Mouse (Mus musculus) CH12.LX (cell line): ENCODE data around the gene Actl11. TPM values are rescaled to one million over a fixed set of nuclear protein-coding genes. Genes with fewer than 3 reads are reported as not detected.

Experiments used
- DNase-seq: peaks from one replicate; pipeline ENCODE4 v3.0.0-alpha.2; 2013; ENCODE audit errors: extremely low read depth
- H3K27ac ChIP-seq: 2 replicates; pipeline ENCODE4 v1.5.1; 2012; ENCODE audit warnings: low read depth, mild to moderate bottlenecking, control low read depth, moderate library complexity; ENCODE audit not compliant: insufficient read depth
- H3K27me3 ChIP-seq: replicated peaks from 2 replicates; pipeline ENCODE3; 2012; ENCODE audit warnings: inconsistent platforms
- H3K36me3 ChIP-seq, 2 experiments: replicated peaks in 1 of 2; 2 replicates each; pipeline versions ENCODE3 to v1.6.1; 2012; ENCODE audit warnings: inconsistent platforms in 1 of 2, low read length in 1 of 2, mild to moderate bottlenecking in 1 of 2, mixed read lengths in 1 of 2, moderate library complexity in 1 of 2; ENCODE audit not compliant: control insufficient read depth in 1 of 2, insufficient read depth in 1 of 2
- H3K4me1 ChIP-seq, 2 experiments: 2 replicates each; pipeline ENCODE4 v1.6.1; 2012; ENCODE audit warnings: inconsistent platforms in 1 of 2, moderate library complexity in 1 of 2; ENCODE audit not compliant: insufficient read depth in 2 of 2, control insufficient read depth in 1 of 2
- H3K4me2 ChIP-seq: 2 replicates; pipeline ENCODE4 v1.6.1; 2012; ENCODE audit warnings: low read depth, mild to moderate bottlenecking, control low read depth; ENCODE audit not compliant: poor library complexity, insufficient read depth, severe bottlenecking
- H3K4me3 ChIP-seq, 3 experiments: fragments of 150-350 bp in 1 of 3; sonication (generic) in 1 of 3; replicated peaks in 1 of 3; 2 replicates each; pipeline versions ENCODE3 to v1.5.1; 2011 to 2012; ENCODE audit warnings: low read depth in 2 of 3, low read length in 2 of 3, mild to moderate bottlenecking in 2 of 3, moderate library complexity in 2 of 3, control low read depth in 1 of 3, improper control_type of control experiment in 1 of 3, inconsistent platforms in 1 of 3, mixed read lengths in 1 of 3; ENCODE audit not compliant: poor library complexity in 1 of 3
- H3K79me2 ChIP-seq: replicated peaks from 2 replicates; pipeline ENCODE4 v1.6.1; 2012; ENCODE audit warnings: mild to moderate bottlenecking, moderate library complexity; ENCODE audit not compliant: control insufficient read depth, poor library complexity, insufficient read depth, severe bottlenecking; ENCODE audit errors: extremely low read depth
- H3K9ac ChIP-seq: 2 replicates; pipeline ENCODE4 v1.6.1; 2012; ENCODE audit warnings: low read depth, mild to moderate bottlenecking, control low read depth, moderate library complexity; ENCODE audit not compliant: insufficient read depth
- H3K9me3 ChIP-seq: replicated peaks from 2 replicates; pipeline ENCODE3; 2012; ENCODE audit warnings: low read length, inconsistent platforms, mixed read lengths
- BHLHE40 ChIP-seq: IDR thresholded peaks from 2 replicates; pipeline ENCODE4 v1.6.1; 2011; ENCODE audit warnings: mild to moderate bottlenecking, low read depth, low read length, improper control_type of control experiment
- CHD1 ChIP-seq: IDR thresholded peaks from 2 replicates; pipeline ENCODE4 v1.6.1; 2012; ENCODE audit warnings: low read depth, low read length, improper control_type of control experiment, inconsistent platforms
- CTCF ChIP-seq, 2 experiments: IDR thresholded peaks in 1 of 2; conservative IDR thresholded peaks in 1 of 2; 2 replicates each; pipeline ENCODE4 v1.5.1; 2011 to 2012; ENCODE audit warnings: low read depth in 2 of 2, low read length in 2 of 2, improper control_type of control experiment in 1 of 2, inconsistent platforms in 1 of 2, mild to moderate bottlenecking in 1 of 2, moderate library complexity in 1 of 2
- E2F4 ChIP-seq: IDR thresholded peaks from 2 replicates; pipeline ENCODE4 v1.6.1; 2011; ENCODE audit warnings: low read depth, low read length, improper control_type of control experiment; ENCODE audit not compliant: insufficient replicate concordance
- ELF1 ChIP-seq: IDR thresholded peaks from 2 replicates; pipeline ENCODE4 v1.6.1; 2014; ENCODE audit warnings: low read depth, mild to moderate bottlenecking, inconsistent platforms, low read length, improper control_type of control experiment
- EP300 ChIP-seq: IDR thresholded peaks from 2 replicates; pipeline ENCODE4 v1.6.1; 2011; ENCODE audit warnings: low read length, improper control_type of control experiment
- HCFC1 ChIP-seq: IDR thresholded peaks from 2 replicates; pipeline ENCODE4 v1.6.1; 2012; ENCODE audit warnings: low read depth, mild to moderate bottlenecking, inconsistent platforms, low read length, improper control_type of control experiment
- MAFK ChIP-seq: IDR thresholded peaks from 2 replicates; pipeline ENCODE4 v1.6.1; 2011; ENCODE audit warnings: low read length, improper control_type of control experiment; ENCODE audit not compliant: insufficient replicate concordance
- MEF2A ChIP-seq: IDR thresholded peaks from 2 replicates; pipeline ENCODE4 v1.6.1; 2014; ENCODE audit warnings: low read depth, mild to moderate bottlenecking, inconsistent platforms, low read length, improper control_type of control experiment, borderline replicate concordance
- MXI1 ChIP-seq: IDR thresholded peaks from 2 replicates; pipeline ENCODE4 v1.6.1; 2011; ENCODE audit warnings: mild to moderate bottlenecking, low read depth, low read length, improper control_type of control experiment
- MYC ChIP-seq: IDR thresholded peaks from 2 replicates; pipeline ENCODE4 v1.6.1; 2011; ENCODE audit warnings: low read depth, mild to moderate bottlenecking, improper control_type of control experiment, low read length
- NRF1 ChIP-seq: IDR thresholded peaks from 2 replicates; pipeline ENCODE4 v1.6.1; 2014; ENCODE audit warnings: low read depth, mild to moderate bottlenecking, inconsistent platforms, low read length, improper control_type of control experiment, moderate library complexity
- PAX5 ChIP-seq: IDR thresholded peaks from 2 replicates; pipeline ENCODE4 v1.6.1; 2012; ENCODE audit warnings: low read length, inconsistent platforms, mixed read lengths
- UBTF ChIP-seq: IDR thresholded peaks from 2 replicates; pipeline ENCODE4 v1.6.1; 2012; ENCODE audit warnings: low read depth, mild to moderate bottlenecking, inconsistent platforms, low read length, improper control_type of control experiment, moderate library complexity
- USF1 ChIP-seq: IDR thresholded peaks from 2 replicates; pipeline ENCODE4 v1.6.1; 2014; ENCODE audit warnings: low read depth, mild to moderate bottlenecking, inconsistent platforms, low read length, improper control_type of control experiment
- USF2 ChIP-seq: conservative IDR thresholded peaks from 2 replicates; pipeline ENCODE4 v1.6.1; 2011; ENCODE audit warnings: low read depth, low read length, improper control_type of control experiment
- ZMIZ1 ChIP-seq: IDR thresholded peaks from 2 replicates; pipeline ENCODE4 v1.6.1; 2012; ENCODE audit warnings: low read depth, mild to moderate bottlenecking, inconsistent platforms, low read length, improper control_type of control experiment
- ZNF384 ChIP-seq: IDR thresholded peaks from 2 replicates; pipeline ENCODE4 v1.6.1; 2012; ENCODE audit warnings: low read depth, low read length, improper control_type of control experiment, inconsistent platforms
- dilution Hi-C: fragments of 300-500 bp; cut with MboI; formaldehyde crosslinking; loops from 2 replicates; pipeline ENCODE4 v1.14.3; 2020; ENCODE audit warnings: low sequenced_read_pairs; ENCODE audit not compliant: extremely low pct_unique_long_range_greater_than_20kb, extremely low pct_ligation_motif_present
- in situ Hi-C: fragments of 300-500 bp; cut with MboI; formaldehyde crosslinking; loops from 3 replicates; pipeline ENCODE4 v1.14.3; 2019; ENCODE audit warnings: low sequenced_read_pairs, low pct_ligation_motif_present, low pct_unique_long_range_greater_than_20kb, mixed read lengths
- polyA plus RNA-seq: library from polyadenylated mRNA; unstranded; fragments of >175 nt; gene quantifications from 2 replicates; pipeline ENCODE4 v1.2.1, GENCODE M21; 2012; ENCODE audit warnings: low read depth; ENCODE audit not compliant: insufficient read length
- total RNA-seq, 2 experiments: library from RNA; depleted of rRNA; stranded (reverse); fragments of 300-350 nt in 1 of 2; fragments of >200 nt in 1 of 2; gene quantifications; 2 replicates each; pipeline ENCODE4 v1.2.3; 2012 to 2014

The Actl11 gene
- total and polyA plus RNA-seq, 3 experiments: not detected

- Histone ChIP-seq H3K27ac (no peak overlapping the region), H3K9ac (no peak overlapping the region), H3K27me3 (no peaks in the 10 kb centered on the region), H3K36me3 (peaks cover 46 to 86% of the 10 kb centered on the region in 2 experiments), H3K4me2 (no peak overlapping the region), H3K4me1 (peaks cover 1 to 30% of the 10 kb centered on the region in 2 experiments), H3K4me3 (no peak overlapping the region), H3K9me3 (no peaks in the 10 kb centered on the region), H3K79me2 (peaks cover 20% of the 10 kb centered on the region)
- dilution Hi-C loops (no loop called here), in situ Hi-C loops (no loop called here)
- DNase-seq: no peak
- TF ChIP-seq MXI1 (no peak), USF1 (no peak), USF2 (no peak), ELF1 (no peak)
Measured at GRCm38 (mm10) chr9:107957141-107957540, 28.9 kb downstream of the Actl11 start.

GRCm38 (mm10) chr9:107959896-107960295 is 31.6 kb downstream of the Actl11 start:
- no peak overlapping the region for H3K4me3 ChIP-seq
- in situ Hi-C loops: loop anchor here (5.0 kb wide), 1 partner anchor 37 kb away; the partner anchor contains the start of gene Gm20662
- no peak overlapping the region for H3K27ac ChIP-seq
- dilution Hi-C loops: no loop called here
- peaks cover 3 to 25% of the 10 kb centered on the region in 2 experiments for H3K4me1 ChIP-seq
- H3K27me3 ChIP-seq: no peaks in the 10 kb centered on the region
- H3K4me2 ChIP-seq: no peak overlapping the region
- no peak for DNase-seq
- H3K9ac ChIP-seq: no peak overlapping the region
- H3K36me3 ChIP-seq: peaks cover 61 to 96% of the 10 kb centered on the region in 2 experiments
- no peak for TF ChIP-seq MEF2A
- no peak for TF ChIP-seq PAX5
- TF ChIP-seq MAFK: no peak
- TF ChIP-seq CTCF (conservative IDR thresholded peaks at IDR 0.05 in 1 of 2, IDR thresholded peaks at IDR 0.05 in 1 of 2; ENCODE audit: low read depth in 2 of 2, low read length in 2 of 2): no peak
- TF ChIP-seq BHLHE40: no peak
- TF ChIP-seq MYC: no peak
- TF ChIP-seq UBTF: no peak
- TF ChIP-seq E2F4: no peak
- no peak for TF ChIP-seq NRF1
- TF ChIP-seq CHD1: no peak
- no peak for TF ChIP-seq EP300
- no peak for TF ChIP-seq HCFC1
- no peak for TF ChIP-seq ZNF384
- no peak for TF ChIP-seq ZMIZ1
- H3K9me3 ChIP-seq: no peaks in the 10 kb centered on the region
- H3K79me2 ChIP-seq: no peaks in the 10 kb centered on the region
